Mouse (Mus musculus): Measurements from ENCODE around the gene Dnaja3. TPM values are rescaled to one million over a fixed set of nuclear protein-coding genes. Genes with fewer than 3 reads are reported as not detected.

Dnaja3 gene
- polyA plus RNA-seq, 1 experiment from 2014 or later, result 62.6 TPM

- Histone ChIP-seq H3K4me1 (no peaks in the 10 kb centered on the region), H3K9ac (no peak overlapping the region), H3K4me3 (replicated peaks) (no peak overlapping the region), H3K9me3 (replicated peaks) (no peaks in the 10 kb centered on the region), H3K27me3 (no peaks in the 10 kb centered on the region), H3K36me3 (peaks cover 91% of the 10 kb centered on the region), H3K4me2 (replicated peaks) (no peak overlapping the region), H3K27ac (replicated peaks) (no peak overlapping the region)
- WGBS, result 29% methylated on average over 1 of the region's 1 CpGs
- ATAC-seq (ENCODE audit: insufficient number of reproducible peaks, low FRiP score, low TSS enrichment, low read depth), result no peak
Observed at GRCm38 (mm10) chr16:4702646-4703045, 62.9 kb downstream of the Dnaja3 start.

- H3K4me2 ChIP-seq (replicated peaks), result no peak overlapping the region
- peaks cover 88% of the 10 kb centered on the region for H3K36me3 ChIP-seq
- no peaks in the 10 kb centered on the region for H3K27me3 ChIP-seq
- no peaks in the 10 kb centered on the region for H3K4me1 ChIP-seq
- no peak overlapping the region for H3K27ac ChIP-seq (replicated peaks)
- no peak overlapping the region for H3K4me3 ChIP-seq (replicated peaks)
- no peak for ATAC-seq (ENCODE audit: insufficient number of reproducible peaks, low FRiP score, low TSS enrichment, low read depth)
- H3K9ac ChIP-seq, result no peak overlapping the region
- WGBS, result 66% methylated on average over 4 of the region's 4 CpGs
- no peaks in the 10 kb centered on the region for H3K9me3 ChIP-seq (replicated peaks)
Observed at GRCm38 (mm10) chr16:4705541-4705940, 65.8 kb downstream of the Dnaja3 start.

- H3K36me3 ChIP-seq, result peaks cover 72% of the 10 kb centered on the region
- no peak for ATAC-seq (ENCODE audit: insufficient number of reproducible peaks, low FRiP score, low TSS enrichment, low read depth)
- H3K4me2 ChIP-seq (replicated peaks), result no peak overlapping the region
- no peaks in the 10 kb centered on the region for H3K27me3 ChIP-seq
- no peak overlapping the region for H3K9ac ChIP-seq
- no peak overlapping the region for H3K4me3 ChIP-seq (replicated peaks)
- H3K27ac ChIP-seq (replicated peaks), result no peak overlapping the region
- no peaks in the 10 kb centered on the region for H3K9me3 ChIP-seq (replicated peaks)
- WGBS, result 94% methylated on average over 4 of the region's 4 CpGs
- no peaks in the 10 kb centered on the region for H3K4me1 ChIP-seq
Observed at GRCm38 (mm10) chr16:4711173-4711572, 71.4 kb downstream of the Dnaja3 start.

GRCm38 (mm10) chr16:4713861-4714710 lies 74.3 kb downstream of the Dnaja3 start:
- no peak overlapping the region for H3K27ac ChIP-seq (replicated peaks)
- WGBS, result 89% methylated on average over 17 of the region's 17 CpGs
- H3K9ac ChIP-seq, result no peak overlapping the region
- no peaks in the 10 kb centered on the region for H3K9me3 ChIP-seq (replicated peaks)
- H3K36me3 ChIP-seq, result peaks cover 47% of the 10 kb centered on the region
- ATAC-seq (ENCODE audit: insufficient number of reproducible peaks, low FRiP score, low TSS enrichment, low read depth), result no peak
- no peaks in the 10 kb centered on the region for H3K27me3 ChIP-seq
- H3K4me2 ChIP-seq (replicated peaks), result no peak overlapping the region
- H3K4me3 ChIP-seq (replicated peaks), result no peak overlapping the region
- peaks cover 3% of the 10 kb centered on the region; the same call in 1 of the 2 replicates for H3K4me1 ChIP-seq

- Histone ChIP-seq H3K9ac (no peak overlapping the region), H3K4me1 (peaks cover 3% of the 10 kb centered on the region; the same call in 1 of the 2 replicates), H3K4me2 (replicated peaks) (peak overlapping the region; percentile 79), H3K36me3 (peaks cover 28% of the 10 kb centered on the region), H3K9me3 (replicated peaks) (no peaks in the 10 kb centered on the region), H3K4me3 (replicated peaks) (peak overlapping the region; percentile 69), H3K27ac (replicated peaks) (no peak overlapping the region), H3K27me3 (no peaks in the 10 kb centered on the region)
- no peak for ATAC-seq (ENCODE audit: insufficient number of reproducible peaks, low FRiP score, low TSS enrichment, low read depth)
- WGBS, result 57% methylated on average over 3 of the region's 3 CpGs
Observed at GRCm38 (mm10) chr16:4717866-4718265, 78.1 kb downstream of the Dnaja3 start.

- WGBS, result 12% methylated on average over 33 of the region's 33 CpGs
Observed at GRCm38 (mm10) chr16:4718753-4719518, 79.1 kb downstream of the Dnaja3 start, which contains the start of gene Nmral1. Nmral1 (minus strand) TSS chr16:4719356.

GRCm38 (mm10) chr16:4722128-4722914 lies 82.5 kb downstream of the Dnaja3 start:
- no peak overlapping the region for H3K27ac ChIP-seq (replicated peaks)
- H3K27me3 ChIP-seq, result no peaks in the 10 kb centered on the region
- ATAC-seq (ENCODE audit: insufficient number of reproducible peaks, low FRiP score, low TSS enrichment, low read depth), result no peak
- H3K36me3 ChIP-seq, result no peaks in the 10 kb centered on the region
- 69% methylated on average over 7 of the region's 7 CpGs for WGBS
- no peak overlapping the region for H3K4me2 ChIP-seq (replicated peaks)
- no peaks in the 10 kb centered on the region for H3K9me3 ChIP-seq (replicated peaks)
- no peak overlapping the region for H3K9ac ChIP-seq
- H3K4me1 ChIP-seq, result peaks cover 9% of the 10 kb centered on the region; the same call in 1 of the 2 replicates
- no peak overlapping the region for H3K4me3 ChIP-seq (replicated peaks)

More at GRCm38 (mm10) chr16:4718753-4719518, 79.1 kb downstream of the Dnaja3 start, which contains the start of gene Nmral1:
- H3K9me3 ChIP-seq (replicated peaks), result no peaks in the 10 kb centered on the region
- peak within 1 kb of the TSS; percentile 76 for H3K27ac ChIP-seq (replicated peaks)
- peak within 1 kb of the TSS; percentile 79 for H3K4me2 ChIP-seq (replicated peaks)
- peaks cover 3% of the 10 kb centered on the region; the same call in 1 of the 2 replicates for H3K4me1 ChIP-seq
- peak; percentile 81 for ATAC-seq (ENCODE audit: insufficient number of reproducible peaks, low FRiP score, low TSS enrichment, low read depth)
- H3K9ac ChIP-seq, result peak within 1 kb of the TSS; percentile 46
- H3K36me3 ChIP-seq, result peaks cover 23% of the 10 kb centered on the region
- peak within 1 kb of the TSS; percentile 69 for H3K4me3 ChIP-seq (replicated peaks)
- no peaks in the 10 kb centered on the region for H3K27me3 ChIP-seq

- no peaks in the 10 kb centered on the region for H3K27me3 ChIP-seq
- no peak overlapping the region for H3K4me3 ChIP-seq (replicated peaks)
- no peaks in the 10 kb centered on the region for H3K9me3 ChIP-seq (replicated peaks)
- ATAC-seq (ENCODE audit: insufficient number of reproducible peaks, low FRiP score, low TSS enrichment, low read depth), result no peak
- no peak overlapping the region for H3K9ac ChIP-seq
- H3K4me1 ChIP-seq, result peaks cover 10% of the 10 kb centered on the region; the same call in 1 of the 2 replicates
- no peak overlapping the region for H3K27ac ChIP-seq (replicated peaks)
- H3K36me3 ChIP-seq, result no peaks in the 10 kb centered on the region
- no peak overlapping the region for H3K4me2 ChIP-seq (replicated peaks)
- 68% methylated on average over 3 of the region's 3 CpGs for WGBS
Observed at GRCm38 (mm10) chr16:4722915-4723209, 83.1 kb downstream of the Dnaja3 start.

- no peak overlapping the region for H3K27ac ChIP-seq (replicated peaks)
- H3K36me3 ChIP-seq, result no peaks in the 10 kb centered on the region
- no peak overlapping the region for H3K4me2 ChIP-seq (replicated peaks)
- ATAC-seq (ENCODE audit: insufficient number of reproducible peaks, low FRiP score, low TSS enrichment, low read depth), result no peak
- no peak overlapping the region for H3K9ac ChIP-seq
- no peaks in the 10 kb centered on the region for H3K27me3 ChIP-seq
- 0 out of 2 replicates have a peak, but pooled peaks cover 11% of the 10 kb centered on the region for H3K4me1 ChIP-seq
- H3K4me3 ChIP-seq (replicated peaks), result no peak overlapping the region
- H3K9me3 ChIP-seq (replicated peaks), result no peaks in the 10 kb centered on the region
- WGBS, result 74% methylated on average over 4 of the region's 4 CpGs
Observed at GRCm38 (mm10) chr16:4725266-4725665, 85.5 kb downstream of the Dnaja3 start.

GRCm38 (mm10) chr16:4725780-4726527 lies 86.2 kb downstream of the Dnaja3 start, which contains the start of gene Hmox2:
Hmox2 (plus strand) TSS chr16:4726361.
- peak within 1 kb of the TSS; percentile 91 for H3K9ac ChIP-seq
- peak within 1 kb of the TSS; percentile 96 for H3K4me3 ChIP-seq (replicated peaks)
- H3K27ac ChIP-seq (replicated peaks), result peak within 1 kb of the TSS; percentile 86
- peak within 1 kb of the TSS; percentile 77 for H3K4me2 ChIP-seq (replicated peaks)
- H3K9me3 ChIP-seq (replicated peaks), result no peaks in the 10 kb centered on the region
- H3K27me3 ChIP-seq, result no peaks in the 10 kb centered on the region
- 5% methylated on average over 35 of the region's 35 CpGs for WGBS
- H3K36me3 ChIP-seq, result no peaks in the 10 kb centered on the region
- peak; percentile 94 for ATAC-seq (ENCODE audit: insufficient number of reproducible peaks, low FRiP score, low TSS enrichment, low read depth)
- H3K4me1 ChIP-seq, result 0 out of 2 replicates have a peak, but pooled peaks cover 11% of the 10 kb centered on the region

Data from embryonic facial prominence, embryonic 15.5 days (tissue).